Mouse (Mus musculus) C2C12 (cell line): ENCODE data around the gene Hist2h3c1.
"Not testable (repeated sequence)": the region's sequence is repeated elsewhere in the genome, so short reads cannot be mapped to it uniquely, and the experiment has no call there.

Experiments
- CTCF ChIP-seq: IDR thresholded peaks from one replicate; pipeline ENCODE4 v1.5.1; 2011; ENCODE audit not compliant: control insufficient read depth, insufficient read depth, insufficient read length
- FOSL1 ChIP-seq: IDR thresholded peaks from one replicate; pipeline ENCODE4 v1.8.0; 2011; ENCODE audit warnings: mild to moderate bottlenecking, low read length; ENCODE audit not compliant: poor library complexity, insufficient read depth, severe bottlenecking
- MAX ChIP-seq: IDR thresholded peaks from one replicate; pipeline ENCODE4 v1.6.1; 2011; ENCODE audit warnings: mild to moderate bottlenecking, control low read depth
- MYOD1 ChIP-seq: IDR thresholded peaks from one replicate; pipeline ENCODE4 v1.6.1; 2011; ENCODE audit warnings: low read depth; ENCODE audit not compliant: control insufficient read depth, insufficient read length
- MYOG ChIP-seq: IDR thresholded peaks from one replicate; pipeline ENCODE4 v1.6.1; 2011; ENCODE audit not compliant: control insufficient read depth, insufficient read length; ENCODE audit errors: extremely low read depth
- USF1 ChIP-seq: IDR thresholded peaks from one replicate; pipeline ENCODE4 v1.6.1; 2011; ENCODE audit warnings: low read depth, mild to moderate bottlenecking, control low read depth, moderate library complexity

DNA sequence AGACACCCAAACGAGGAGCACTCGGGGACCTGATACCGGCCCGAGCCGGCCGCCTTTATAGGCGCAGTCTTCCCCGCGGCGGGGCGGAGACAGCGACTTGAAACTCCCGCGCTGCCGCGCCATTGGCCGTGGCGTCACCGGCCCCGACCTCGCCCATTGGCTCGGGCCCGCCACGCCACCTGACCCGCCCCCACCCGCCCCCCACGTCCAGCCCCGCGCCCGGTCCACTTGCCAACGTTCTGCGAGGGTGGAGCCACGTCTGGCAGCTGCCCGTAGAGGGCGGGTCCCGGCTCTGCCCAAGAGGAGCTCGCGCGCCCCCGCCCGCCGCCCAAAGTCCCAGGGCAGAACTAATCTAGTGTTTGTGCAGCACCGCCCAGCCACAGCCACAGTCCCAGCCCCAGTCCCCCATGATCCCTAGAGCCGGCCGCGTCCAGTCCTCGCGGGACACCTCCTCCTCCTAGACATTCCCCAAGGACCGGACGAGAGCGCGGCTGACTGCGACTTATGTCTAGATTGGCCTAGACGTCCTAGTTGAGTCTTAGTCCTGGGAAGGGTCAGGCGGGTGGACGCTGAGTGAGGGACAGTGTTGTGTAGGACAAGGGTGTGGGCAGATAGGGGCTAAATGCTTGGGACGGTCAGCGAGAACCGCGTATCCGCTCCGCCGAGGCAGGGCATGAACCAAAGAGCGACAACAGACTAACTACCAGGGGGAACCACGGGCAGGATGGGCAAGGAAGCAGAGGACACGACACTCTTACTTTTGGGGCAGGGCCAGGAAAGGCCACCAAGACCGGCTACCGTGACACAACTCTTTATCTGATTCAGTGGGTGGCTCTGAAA lies 7.3 kb upstream of the Hist2h3c1 start, which contains the start of gene Hist2h3c2:
- TF ChIP-seq CTCF, USF1, MYOG, MAX, MYOD1, FOSL1: not testable (repeated sequence)
